Mouse (Mus musculus) heart, adult 2 months (tissue): ENCODE measurements around the gene Mdfi. TPM values are rescaled to one million over a fixed set of nuclear protein-coding genes. Genes with fewer than 3 reads are reported as not detected.

Experiments
- DNase-seq, 2 experiments: peaks; one replicate each; pipeline ENCODE4 v3.0.0; 2021
- H3K27ac ChIP-seq: fragments of 200-600 bp; 2 replicates; pipeline ENCODE4 v1.8.1; 2022
- H3K27me3 ChIP-seq: fragments of 200-500 bp; 2 replicates; pipeline ENCODE4 v1.6.1; 2012; ENCODE audit warnings: mild to moderate bottlenecking, low read length, inconsistent platforms, mixed read lengths; ENCODE audit not compliant: control insufficient read depth, insufficient read depth
- H3K36me3 ChIP-seq: fragments of 200-500 bp; 2 replicates; pipeline ENCODE4 v1.6.1; 2012; ENCODE audit warnings: low read length, inconsistent platforms; ENCODE audit not compliant: control insufficient read depth, insufficient read depth
- H3K4me1 ChIP-seq: fragments of 200-500 bp; 2 replicates; pipeline ENCODE4 v1.6.1; 2011; ENCODE audit warnings: low read length; ENCODE audit not compliant: control insufficient read depth, insufficient read depth
- H3K4me3 ChIP-seq: fragments of 200-600 bp; 2 replicates; pipeline ENCODE4 v1.8.1; 2022
- H3K79me2 ChIP-seq: fragments of 200-500 bp; replicated peaks from 2 replicates; pipeline ENCODE4 v1.6.1; 2012; ENCODE audit warnings: mild to moderate bottlenecking, inconsistent platforms, low read length, moderate library complexity, mixed read lengths; ENCODE audit not compliant: control insufficient read depth, insufficient read depth
- H3K9ac ChIP-seq: fragments of 200-500 bp; 2 replicates; pipeline ENCODE4 v1.6.1; 2012; ENCODE audit warnings: low read depth, mild to moderate bottlenecking, control low read depth, inconsistent platforms, low read length, mixed read lengths
- CTCF ChIP-seq: fragments of 200-600 bp; IDR thresholded peaks from 2 replicates; pipeline ENCODE4 v1.8.1; 2022; ENCODE audit warnings: antibody characterized with exemption, mild to moderate bottlenecking, moderate library complexity
- EP300 ChIP-seq: fragments of 200-500 bp; IDR thresholded peaks from 2 replicates; pipeline ENCODE4 v1.6.1; 2011; ENCODE audit warnings: low read depth, low read length, control low read depth; ENCODE audit not compliant: insufficient read depth
- POLR2A ChIP-seq: fragments of 200-500 bp; IDR thresholded peaks from 2 replicates; pipeline ENCODE4 v1.6.1; 2011; ENCODE audit warnings: mild to moderate bottlenecking, low read depth, low read length, control low read depth; ENCODE audit not compliant: insufficient read depth
- WGBS: fragments of 180-500 bp; shearing (Covaris S2); methylation state at CpG from one replicate; pipeline ENCODE4 v1.1.7; 2018; 5-methylcytosine and 5-hydroxymethylcytosine counted together
- intact Hi-C: fragments of 180-260 bp; cut with DNase I; formaldehyde crosslinking; loops from one replicate; pipeline ENCODE4 v1.15.1; 2025
- polyA plus RNA-seq: library from polyadenylated mRNA; depleted of rRNA; stranded (reverse); fragments of >200 nt; gene quantifications from 2 replicates; pipeline ENCODE4 v1.2.3, GENCODE M21; 2012
- total RNA-seq, 2 experiments: library from RNA; stranded (reverse); gene quantifications; 2 replicates each; pipeline ENCODE4 v1.2.3; 2021

The Mdfi gene
- total and polyA plus RNA-seq, 3 experiments, result 1.8 to 11.1 (median 2.0) TPM

- no peak overlapping the region for H3K4me3 ChIP-seq
- H3K4me1 ChIP-seq, result peaks cover 3% of the 10 kb centered on the region; the same call in 1 of the 2 replicates
- 72% methylated on average over 7 of the region's 7 CpGs for WGBS
- intact Hi-C loops, result no loop called here
- H3K27me3 ChIP-seq, result no peaks in the 10 kb centered on the region
- DNase-seq, result no peak
- H3K79me2 ChIP-seq, result no peaks in the 10 kb centered on the region
- H3K9ac ChIP-seq, result no peak overlapping the region
- TF ChIP-seq EP300, result no peak
- TF ChIP-seq CTCF, result no peak
- no peak for TF ChIP-seq POLR2A
- H3K36me3 ChIP-seq, result no peaks in the 10 kb centered on the region
- H3K27ac ChIP-seq, result no peak overlapping the region; the same call in 1 of the 2 replicates
Observed at GRCm38 (mm10) chr17:47850639-47851314, 16.3 kb upstream of the Mdfi start.

- Histone ChIP-seq H3K36me3 (no peaks in the 10 kb centered on the region), H3K4me1 (peaks cover 3% of the 10 kb centered on the region; the same call in 1 of the 2 replicates), H3K4me3 (no peak overlapping the region), H3K27me3 (no peaks in the 10 kb centered on the region), H3K79me2 (no peaks in the 10 kb centered on the region), H3K9ac (no peak overlapping the region), H3K27ac (peak overlapping the region; percentile 65)
- DNase-seq, result peak in 1 of 2 experiments; percentile 67
- WGBS, result 52% methylated on average over 3 of the region's 3 CpGs
- TF ChIP-seq CTCF (no peak), POLR2A (no peak), EP300 (no peak)
- intact Hi-C loops, result no loop called here
Observed at GRCm38 (mm10) chr17:47850035-47850434, 15.5 kb upstream of the Mdfi start.

- peaks cover 4% of the 10 kb centered on the region for H3K4me1 ChIP-seq
- no peak overlapping the region for H3K9ac ChIP-seq
- H3K27me3 ChIP-seq, result no peaks in the 10 kb centered on the region
- DNase-seq, result no peak
- intact Hi-C loops, result no loop called here
- TF ChIP-seq CTCF, result peak; percentile 35
- no peak for TF ChIP-seq POLR2A
- no peak overlapping the region for H3K27ac ChIP-seq
- WGBS, result 80% methylated on average over 6 of the region's 6 CpGs
- no peak overlapping the region for H3K4me3 ChIP-seq
- H3K79me2 ChIP-seq, result no peaks in the 10 kb centered on the region
- H3K36me3 ChIP-seq, result no peaks in the 10 kb centered on the region
Observed at GRCm38 (mm10) chr17:47847985-47848384, 13.5 kb upstream of the Mdfi start.

GRCm38 (mm10) chr17:47845609-47846008 lies 11.1 kb upstream of the Mdfi start:
- no peak for DNase-seq

GRCm38 (mm10) chr17:47843465-47843864 lies 9.0 kb upstream of the Mdfi start:
- no peak overlapping the region for H3K4me3 ChIP-seq
- no peak for DNase-seq
- intact Hi-C loops, result no loop called here
- no peaks in the 10 kb centered on the region for H3K79me2 ChIP-seq
- no peak overlapping the region for H3K27ac ChIP-seq
- no peak for TF ChIP-seq POLR2A
- TF ChIP-seq EP300, result no peak
- TF ChIP-seq CTCF, result peak; percentile 43
- no peaks in the 10 kb centered on the region for H3K36me3 ChIP-seq
- H3K9ac ChIP-seq, result no peak overlapping the region
- H3K4me1 ChIP-seq, result peaks cover 8% of the 10 kb centered on the region
- 97% methylated on average over 3 of the region's 3 CpGs for WGBS
- no peaks in the 10 kb centered on the region for H3K27me3 ChIP-seq

More at GRCm38 (mm10) chr17:47845609-47846008, 11.1 kb upstream of the Mdfi start:
- TF ChIP-seq POLR2A (no peak), CTCF (no peak), EP300 (no peak)
- intact Hi-C loops, result no loop called here
- H3K9ac ChIP-seq, result no peak overlapping the region
- no peaks in the 10 kb centered on the region for H3K79me2 ChIP-seq
- H3K36me3 ChIP-seq, result no peaks in the 10 kb centered on the region
- H3K4me3 ChIP-seq, result no peak overlapping the region
- WGBS, result 78% methylated on average over 11 of the region's 11 CpGs
- peaks cover 11% of the 10 kb centered on the region for H3K4me1 ChIP-seq
- H3K27ac ChIP-seq, result no peak overlapping the region
- H3K27me3 ChIP-seq, result no peaks in the 10 kb centered on the region

- H3K79me2 ChIP-seq, result no peaks in the 10 kb centered on the region
- 41% methylated on average over 19 of the region's 19 CpGs for WGBS
- H3K36me3 ChIP-seq, result no peaks in the 10 kb centered on the region
- no peak overlapping the region for H3K27ac ChIP-seq
- peak; percentile 88 for DNase-seq
- H3K9ac ChIP-seq, result no peak overlapping the region
- H3K4me1 ChIP-seq, result peaks cover 8% of the 10 kb centered on the region
- no peak for TF ChIP-seq POLR2A
- peak; percentile 66 for TF ChIP-seq EP300
- H3K4me3 ChIP-seq, result no peak overlapping the region
- no peaks in the 10 kb centered on the region for H3K27me3 ChIP-seq
- intact Hi-C loops, result no loop called here
Observed at GRCm38 (mm10) chr17:47841931-47842623, 7.6 kb upstream of the Mdfi start.
